Mouse (Mus musculus): ENCODE measurements at regions not wholly inside any gene's neighbourhood (a gene's known extent, or its start where the extent isn't known, plus 50 kb on each side); places are given as distances from the start of the nearest gene placed in this dataset.

- DNase-seq (ENCODE audit: low read depth, low spot score): no peak
These were observed 174.8 kb upstream of the Nr4a3 start for GRCm38 (mm10) chr4:47870010-47870637.

- DNase-seq (ENCODE audit: low read depth, low spot score): no peak
These were observed 174.3 kb upstream of the Nr4a3 start for GRCm38 (mm10) chr4:47870638-47871019.

DNA sequence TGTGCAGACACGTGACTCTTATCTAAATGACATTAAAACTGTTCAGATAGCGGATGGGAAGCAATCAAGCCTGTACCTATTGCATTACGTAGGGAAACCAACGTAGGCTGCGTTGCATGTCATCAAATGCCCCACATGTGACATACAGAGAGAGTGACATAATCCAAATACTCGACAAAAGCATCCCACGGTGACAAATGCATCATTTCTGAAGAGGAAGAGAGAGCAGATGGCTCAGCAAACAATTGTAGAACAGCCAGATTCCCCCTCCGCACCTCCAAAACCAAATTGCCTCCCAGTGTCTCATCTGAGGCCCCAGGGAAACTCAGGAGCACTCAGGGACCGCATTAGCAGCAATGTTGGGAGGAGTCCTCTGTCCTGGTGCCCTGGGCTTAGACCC lies 163.4 kb upstream of the Nr4a3 start:
- no peak for DNase-seq (ENCODE audit: low read depth, low spot score)

DNA sequence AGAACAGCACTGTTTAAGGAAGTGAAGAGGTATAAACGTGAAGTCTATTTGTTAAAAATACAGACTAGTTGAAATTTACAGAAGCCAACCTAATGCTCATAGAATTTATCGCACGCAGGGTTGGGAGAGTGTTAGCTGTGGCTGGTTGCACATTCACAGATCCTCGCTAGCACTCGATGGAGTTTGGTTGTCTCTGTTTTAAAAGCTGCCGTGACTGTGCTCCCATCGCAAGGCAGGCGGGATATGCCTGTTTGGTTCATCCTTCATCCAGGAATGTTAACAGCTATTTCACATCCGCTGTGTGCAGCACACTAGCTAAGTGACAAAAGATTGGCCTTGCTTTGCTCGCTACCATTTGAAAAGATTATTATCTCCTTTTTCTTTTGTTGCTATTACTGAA lies 162.9 kb upstream of the Nr4a3 start:
- no peak for DNase-seq (ENCODE audit: low read depth, low spot score)

DNA sequence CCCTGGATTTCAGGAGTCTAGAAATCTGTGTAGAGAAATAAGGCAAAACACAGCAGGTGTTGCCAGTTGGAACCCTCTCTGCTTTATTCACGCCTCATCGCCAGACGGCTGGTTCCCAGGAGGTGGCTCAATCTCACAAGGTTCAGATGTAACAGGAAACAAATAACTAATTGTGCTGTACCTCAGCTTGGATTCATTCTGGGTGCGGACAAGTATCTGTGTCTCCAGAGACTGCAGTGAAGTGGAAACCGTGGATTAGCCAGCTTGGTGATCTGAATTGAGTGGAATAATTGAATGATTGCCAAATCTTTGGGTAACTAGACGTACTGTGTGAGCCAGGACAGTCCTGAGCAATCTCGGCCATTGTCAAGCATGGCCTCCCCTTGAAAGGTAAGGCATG lies 145.4 kb upstream of the Nr4a3 start:
- no peak for DNase-seq (ENCODE audit: low read depth, low spot score)

DNA sequence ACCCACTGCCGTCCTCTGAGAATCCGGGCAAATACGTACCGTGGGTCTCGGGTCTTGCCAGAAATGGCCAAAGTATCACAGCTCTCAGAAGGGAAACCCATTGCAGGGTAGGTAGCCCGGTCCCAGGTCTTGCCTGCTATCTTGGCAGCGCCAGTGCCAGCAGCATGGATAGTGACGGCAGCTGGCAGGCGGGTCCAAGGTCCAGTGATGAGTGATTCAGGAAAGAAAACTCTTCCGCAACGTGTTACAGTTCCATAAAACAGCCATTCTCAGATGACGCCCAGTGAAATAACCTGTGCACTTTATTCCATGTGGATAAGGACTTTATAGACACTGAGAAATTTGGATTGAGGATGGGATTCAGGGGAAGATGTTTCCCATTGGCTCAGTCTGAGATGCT lies 142.2 kb upstream of the Nr4a3 start:
- DNase-seq (ENCODE audit: low read depth, low spot score): no peak

DNA sequence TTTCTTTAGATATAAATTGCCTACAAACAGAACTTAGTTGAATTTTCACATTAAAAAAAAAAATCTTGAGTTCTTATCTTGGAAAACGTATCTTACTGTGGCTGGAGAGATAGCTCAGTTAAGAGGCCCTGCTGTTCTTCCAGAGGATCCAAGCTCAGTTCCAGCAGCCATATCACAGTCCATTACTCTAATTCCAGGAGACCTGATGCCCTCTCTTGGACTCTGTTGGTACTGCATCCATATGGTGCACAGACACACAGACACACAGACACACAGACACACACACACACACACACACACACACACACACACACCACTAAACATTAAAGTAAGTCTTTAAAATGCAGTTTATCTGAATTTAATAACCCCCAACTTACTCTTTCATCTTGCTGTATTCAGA lies 132.7 kb upstream of the Nr4a3 start:
- peak; percentile 68 for DNase-seq (ENCODE audit: low read depth, low spot score)

DNA sequence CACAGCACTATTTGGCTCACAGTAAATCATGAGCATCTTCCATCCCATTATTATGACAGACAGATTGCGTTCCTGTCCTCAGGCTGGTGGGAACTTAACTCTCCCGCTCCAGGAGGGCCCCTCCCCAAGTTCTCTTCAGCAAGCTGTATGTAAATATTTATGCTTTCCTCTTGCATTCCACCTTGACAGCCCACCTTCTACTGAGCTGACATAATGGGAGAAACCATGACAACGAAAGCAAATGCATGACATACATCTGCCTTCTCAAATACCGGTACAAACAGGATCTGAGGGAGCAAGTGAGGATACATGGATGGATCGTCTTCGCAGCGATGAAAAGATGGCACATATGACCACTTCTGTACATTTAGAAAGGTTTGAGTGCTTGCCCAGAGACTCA lies 125.4 kb upstream of the Nr4a3 start:
- DNase-seq (ENCODE audit: low read depth, low spot score): peak; percentile 6

DNA sequence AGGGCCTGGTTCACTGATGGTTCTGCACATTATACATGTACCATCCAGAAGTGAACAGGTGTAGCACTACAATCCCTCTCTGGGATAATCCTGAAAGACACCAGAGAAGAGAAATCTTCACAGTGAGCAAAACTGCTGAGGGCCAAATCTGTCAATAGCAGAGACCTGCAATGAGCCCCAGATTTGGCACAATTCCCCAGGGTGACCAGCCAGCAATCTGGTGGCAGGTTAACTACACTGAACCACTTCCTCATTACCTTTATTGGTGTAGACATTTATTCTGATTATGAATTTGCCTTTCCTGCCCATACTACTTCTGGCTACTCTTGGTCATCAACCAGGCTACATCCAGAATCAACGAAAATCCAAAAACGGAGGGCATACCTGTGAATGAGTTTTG lies 113.5 kb upstream of the Nr4a3 start:
- no peak for DNase-seq (ENCODE audit: low read depth, low spot score)

GRCm38 (mm10) chr4:47933526-47933925 lies 111.4 kb upstream of the Nr4a3 start:
- DNase-seq (ENCODE audit: low read depth, low spot score): no peak

DNA sequence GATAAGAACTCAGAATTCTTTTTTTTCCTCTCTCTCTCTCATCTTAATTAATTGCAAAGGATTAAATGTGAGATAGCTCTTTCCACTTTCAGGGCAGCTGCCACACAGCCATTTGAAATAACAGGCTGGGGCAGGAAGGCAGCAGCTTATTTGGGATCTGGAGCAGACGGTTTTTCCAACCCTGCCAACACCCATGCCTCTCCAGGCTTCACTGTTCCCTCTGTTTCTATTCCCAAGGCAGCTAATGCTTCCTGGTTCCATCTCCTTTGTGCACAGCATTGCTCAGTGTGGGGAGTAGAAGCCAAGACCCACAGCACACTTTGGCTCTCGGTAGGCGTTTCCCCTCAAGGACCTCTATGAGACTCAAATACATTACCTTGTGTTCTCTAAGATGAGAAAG lies 109.4 kb upstream of the Nr4a3 start:
- DNase-seq (ENCODE audit: low read depth, low spot score): no peak

DNA sequence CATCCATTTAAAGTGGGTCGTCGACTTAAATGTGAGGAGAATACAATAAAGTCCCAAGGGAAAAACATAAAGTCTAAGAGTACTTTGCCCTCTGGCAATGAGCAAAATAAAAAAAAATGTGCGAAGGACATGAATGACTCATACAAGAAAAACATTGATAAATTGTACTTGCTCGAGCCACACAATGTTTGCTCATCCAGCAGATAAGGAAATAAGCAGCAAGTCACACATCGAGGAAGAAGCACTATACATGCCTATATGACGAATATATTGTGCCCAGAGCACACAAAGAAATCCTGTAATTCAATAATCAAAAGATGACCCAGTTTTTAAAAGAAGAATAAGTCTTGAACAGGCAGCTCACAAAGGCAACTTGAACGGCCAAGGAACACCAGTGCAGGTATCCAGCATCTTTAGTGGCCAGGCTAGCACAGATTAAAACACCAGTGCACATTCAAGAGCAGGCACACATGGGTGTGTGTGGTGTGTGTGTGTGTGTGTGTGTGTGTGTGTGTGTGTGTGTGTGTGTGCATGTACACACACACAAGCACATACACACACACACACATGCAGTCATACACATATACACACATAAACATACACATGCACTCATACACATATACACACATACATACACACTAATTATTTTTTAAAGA lies 108.4 kb upstream of the Nr4a3 start:
- DNase-seq (ENCODE audit: low read depth, low spot score): no peak

- no peak for DNase-seq (ENCODE audit: low read depth, low spot score)
These were observed 96.9 kb upstream of the Nr4a3 start for GRCm38 (mm10) chr4:47947869-47948573.

DNA sequence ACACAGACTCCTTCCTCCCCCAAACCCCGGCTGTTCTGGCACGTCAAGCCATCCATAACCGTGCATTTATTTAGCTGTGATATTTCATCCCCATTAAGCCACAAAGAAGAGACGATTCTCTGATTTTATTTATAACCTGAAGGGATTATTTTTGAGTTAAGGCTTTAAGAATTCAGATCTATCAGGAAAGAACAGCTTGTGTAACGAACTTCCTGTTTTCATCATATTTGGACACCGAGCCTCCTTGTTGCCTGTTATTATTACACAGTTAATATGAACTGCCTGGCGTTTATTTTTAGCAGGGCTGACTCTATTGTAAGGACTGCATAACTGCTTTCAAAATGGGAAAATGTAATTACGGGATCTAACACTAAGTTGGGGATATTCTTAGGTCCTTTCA lies 96.2 kb upstream of the Nr4a3 start:
- no peak for DNase-seq (ENCODE audit: low read depth, low spot score)

DNA sequence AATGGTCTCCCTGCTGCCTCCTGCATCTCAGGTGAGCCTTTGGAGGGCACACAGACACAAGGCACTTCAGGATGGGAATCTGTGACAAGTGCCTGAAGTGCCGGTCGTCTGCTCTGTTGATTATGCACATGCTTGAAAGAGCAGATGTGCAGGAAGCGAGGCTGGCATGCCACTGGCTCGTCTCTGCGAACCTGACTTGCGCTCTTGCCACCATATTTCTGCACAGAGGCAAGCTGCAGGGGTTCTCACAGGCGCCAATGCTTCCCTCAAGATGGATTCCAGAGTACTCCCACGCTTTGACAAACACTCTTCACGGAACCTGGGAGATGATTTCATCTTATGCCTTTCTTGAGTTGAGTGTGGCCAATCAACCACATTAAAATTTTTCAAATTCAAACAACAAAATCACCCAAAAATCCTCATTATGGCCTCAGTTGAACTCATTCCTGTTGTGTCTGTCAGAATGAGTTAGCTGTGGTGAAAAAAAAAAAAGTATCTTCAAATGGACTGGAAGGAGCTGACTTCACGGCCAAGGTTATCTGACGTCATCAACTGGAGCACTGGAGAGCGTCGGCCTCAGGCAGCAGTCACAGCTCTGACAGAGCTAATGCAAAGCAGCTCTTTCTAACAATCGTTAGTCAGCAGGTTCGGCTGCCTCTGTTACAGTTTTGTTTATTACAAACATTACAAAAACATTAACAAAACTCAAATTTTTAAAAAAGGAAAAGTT lies 90.2 kb upstream of the Nr4a3 start:
- DNase-seq (ENCODE audit: low read depth, low spot score): no peak

DNA sequence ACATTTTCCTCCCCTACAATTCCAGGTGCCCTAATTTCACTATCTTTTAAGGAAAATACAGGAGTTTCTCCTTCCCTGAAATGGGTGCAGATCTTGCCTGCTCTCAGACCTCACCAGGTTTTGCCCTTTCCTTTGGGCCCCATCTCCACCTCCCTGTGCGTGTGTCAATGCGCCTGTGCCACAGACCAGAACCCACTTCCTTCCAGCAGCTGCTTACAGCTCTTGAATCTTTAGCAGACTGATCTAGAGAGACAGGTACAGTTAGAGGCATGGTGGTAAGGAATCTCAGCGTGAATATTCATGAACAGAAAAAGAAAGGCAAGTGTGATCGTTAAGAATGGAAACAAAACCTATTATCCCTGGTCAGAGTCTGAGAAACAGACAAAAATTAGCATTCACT lies 80.3 kb upstream of the Nr4a3 start:
- no peak for DNase-seq (ENCODE audit: low read depth, low spot score)

DNA sequence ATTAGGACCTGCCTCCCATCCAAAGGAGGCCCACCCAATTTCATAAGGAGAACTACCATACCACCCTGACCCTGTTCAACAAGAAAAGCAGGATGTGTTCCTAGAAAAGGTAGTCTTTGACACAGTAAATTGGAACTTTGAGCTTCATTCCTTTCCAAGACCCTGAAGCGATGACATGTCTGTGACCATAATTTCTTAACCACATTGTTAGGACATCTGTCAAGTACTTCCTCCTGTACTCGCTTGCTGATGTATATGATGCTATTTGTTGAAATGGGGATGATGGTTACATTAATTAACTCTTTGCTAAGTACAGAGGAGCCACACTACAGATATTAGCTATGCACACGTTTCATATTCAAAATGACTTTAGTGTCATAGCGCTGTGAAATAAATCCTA lies 73.1 kb upstream of the Nr4a3 start:
- no peak for DNase-seq (ENCODE audit: low read depth, low spot score)

- DNase-seq (ENCODE audit: low read depth, low spot score): no peak
These were observed 65.2 kb upstream of the Nr4a3 start for GRCm38 (mm10) chr4:47979579-47980313.

Data from R1 (cell line).